Mouse (Mus musculus): ENCODE data around the gene Bcar3. TPM values are rescaled to one million over a fixed set of nuclear protein-coding genes. Genes with fewer than 3 reads are reported as not detected.

Gene Bcar3
- polyA plus RNA-seq, 1 experiment: 93.8 TPM

- Histone ChIP-seq H3K36me3 (ENCODE audit: control insufficient read depth, insufficient read depth, low read length) (no peaks in the 10 kb centered on the region), H3K27me3 (ENCODE audit: control insufficient read depth, insufficient read depth, low read length) (no peaks in the 10 kb centered on the region), H3K4me1 (ENCODE audit: control insufficient read depth, insufficient read depth, insufficient read length, low read length) (peaks cover 5% of the 10 kb centered on the region; the same call in 1 of the 2 replicates), H3K27ac (ENCODE audit: insufficient read depth, low read depth, low read length) (no peak overlapping the region), H3K4me3 (ENCODE audit: low read depth, low read length) (no peak overlapping the region)
- no peak for TF ChIP-seq CTCF (IDR thresholded peaks at IDR 0.05; ENCODE audit: extremely low read depth, insufficient read length, insufficient replicate concordance, low read depth, low read length)
- TF ChIP-seq POLR2A (IDR thresholded peaks at IDR 0.05; ENCODE audit: low read depth, low read length): no peak
- 22% methylated on average over 6 of the region's 6 CpGs for WGBS
Observed at GRCm38 (mm10) chr3:122308981-122309380, 15.0 kb downstream of the Bcar3 start.

- peaks cover 10% of the 10 kb centered on the region for H3K4me1 ChIP-seq (ENCODE audit: control insufficient read depth, insufficient read depth, insufficient read length, low read length)
- TF ChIP-seq POLR2A (IDR thresholded peaks at IDR 0.05; ENCODE audit: low read depth, low read length): no peak
- peak; percentile 87; the same call in 1 of the 2 replicates for TF ChIP-seq CTCF (IDR thresholded peaks at IDR 0.05; ENCODE audit: extremely low read depth, insufficient read length, insufficient replicate concordance, low read depth, low read length)
- no peaks in the 10 kb centered on the region for H3K36me3 ChIP-seq (ENCODE audit: control insufficient read depth, insufficient read depth, low read length)
- no peak overlapping the region for H3K27ac ChIP-seq (ENCODE audit: insufficient read depth, low read depth, low read length)
- H3K4me3 ChIP-seq (ENCODE audit: low read depth, low read length): no peak overlapping the region
- no peaks in the 10 kb centered on the region for H3K27me3 ChIP-seq (ENCODE audit: control insufficient read depth, insufficient read depth, low read length)
- WGBS: 15% methylated on average over 2 of the region's 2 CpGs
Observed at GRCm38 (mm10) chr3:122312078-122312477, 18.1 kb downstream of the Bcar3 start.

GRCm38 (mm10) chr3:122312936-122313629 lies 19.1 kb downstream of the Bcar3 start:
- Histone ChIP-seq H3K4me1 (ENCODE audit: control insufficient read depth, insufficient read depth, insufficient read length, low read length) (peaks cover 10% of the 10 kb centered on the region), H3K27me3 (ENCODE audit: control insufficient read depth, insufficient read depth, low read length) (no peaks in the 10 kb centered on the region), H3K27ac (ENCODE audit: insufficient read depth, low read depth, low read length) (peak overlapping the region; percentile 50), H3K36me3 (ENCODE audit: control insufficient read depth, insufficient read depth, low read length) (no peaks in the 10 kb centered on the region), H3K4me3 (ENCODE audit: low read depth, low read length) (0 out of 2 replicates have a peak overlapping the region, but pooled peaks have one; percentile 21)
- TF ChIP-seq CTCF (IDR thresholded peaks at IDR 0.05; ENCODE audit: extremely low read depth, insufficient read length, insufficient replicate concordance, low read depth, low read length): no peak
- no peak for TF ChIP-seq POLR2A (IDR thresholded peaks at IDR 0.05; ENCODE audit: low read depth, low read length)
- WGBS: 37% methylated on average over 10 of the region's 10 CpGs

- 51% methylated on average over 7 of the region's 7 CpGs for WGBS
- Histone ChIP-seq H3K27me3 (ENCODE audit: control insufficient read depth, insufficient read depth, low read length) (no peaks in the 10 kb centered on the region), H3K27ac (ENCODE audit: insufficient read depth, low read depth, low read length) (no peak overlapping the region), H3K4me1 (ENCODE audit: control insufficient read depth, insufficient read depth, insufficient read length, low read length) (peaks cover 10% of the 10 kb centered on the region), H3K36me3 (ENCODE audit: control insufficient read depth, insufficient read depth, low read length) (no peaks in the 10 kb centered on the region), H3K4me3 (ENCODE audit: low read depth, low read length) (no peak overlapping the region)
- TF ChIP-seq POLR2A (IDR thresholded peaks at IDR 0.05; ENCODE audit: low read depth, low read length) (no peak), CTCF (IDR thresholded peaks at IDR 0.05; ENCODE audit: extremely low read depth, insufficient read length, insufficient replicate concordance, low read depth, low read length) (no peak)
Observed at GRCm38 (mm10) chr3:122313936-122314335, 20.0 kb downstream of the Bcar3 start.

- TF ChIP-seq POLR2A (IDR thresholded peaks at IDR 0.05; ENCODE audit: low read depth, low read length): no peak
- TF ChIP-seq CTCF (IDR thresholded peaks at IDR 0.05; ENCODE audit: extremely low read depth, insufficient read length, insufficient replicate concordance, low read depth, low read length): no peak
- Histone ChIP-seq H3K27me3 (ENCODE audit: control insufficient read depth, insufficient read depth, low read length) (no peaks in the 10 kb centered on the region), H3K4me1 (ENCODE audit: control insufficient read depth, insufficient read depth, insufficient read length, low read length) (peaks cover 10% of the 10 kb centered on the region), H3K36me3 (ENCODE audit: control insufficient read depth, insufficient read depth, low read length) (no peaks in the 10 kb centered on the region), H3K4me3 (ENCODE audit: low read depth, low read length) (no peak overlapping the region), H3K27ac (ENCODE audit: insufficient read depth, low read depth, low read length) (no peak overlapping the region)
- 34% methylated on average over 11 of the region's 11 CpGs for WGBS
Observed at GRCm38 (mm10) chr3:122316621-122317020, 22.7 kb downstream of the Bcar3 start.

- TF ChIP-seq POLR2A (IDR thresholded peaks at IDR 0.05; ENCODE audit: low read depth, low read length): no peak
- Histone ChIP-seq H3K36me3 (ENCODE audit: control insufficient read depth, insufficient read depth, low read length) (no peaks in the 10 kb centered on the region), H3K27me3 (ENCODE audit: control insufficient read depth, insufficient read depth, low read length) (no peaks in the 10 kb centered on the region), H3K4me3 (ENCODE audit: low read depth, low read length) (no peak overlapping the region), H3K27ac (ENCODE audit: insufficient read depth, low read depth, low read length) (no peak overlapping the region), H3K4me1 (ENCODE audit: control insufficient read depth, insufficient read depth, insufficient read length, low read length) (peaks cover 10% of the 10 kb centered on the region)
- 96% methylated on average over 6 of the region's 6 CpGs for WGBS
Observed at GRCm38 (mm10) chr3:122317339-122317738, 23.4 kb downstream of the Bcar3 start.

- H3K4me3 ChIP-seq (ENCODE audit: low read depth, low read length): no peak overlapping the region
- H3K36me3 ChIP-seq (ENCODE audit: control insufficient read depth, insufficient read depth, low read length): no peaks in the 10 kb centered on the region
- H3K4me1 ChIP-seq (ENCODE audit: control insufficient read depth, insufficient read depth, insufficient read length, low read length): no peaks in the 10 kb centered on the region
- TF ChIP-seq POLR2A (IDR thresholded peaks at IDR 0.05; ENCODE audit: low read depth, low read length) (no peak), CTCF (IDR thresholded peaks at IDR 0.05; ENCODE audit: extremely low read depth, insufficient read length, insufficient replicate concordance, low read depth, low read length) (no peak)
- WGBS: 79% methylated on average over 9 of the region's 9 CpGs
- H3K27me3 ChIP-seq (ENCODE audit: control insufficient read depth, insufficient read depth, low read length): no peaks in the 10 kb centered on the region
- no peak overlapping the region for H3K27ac ChIP-seq (ENCODE audit: insufficient read depth, low read depth, low read length)
Observed at GRCm38 (mm10) chr3:122322226-122322625, 28.3 kb downstream of the Bcar3 start.

All from small intestine, adult 2 months (tissue).